Mouse (Mus musculus) limb, embryonic 11.5 days (tissue): ENCODE measurements around the gene Nckap5l. TPM values are rescaled to one million over a fixed set of nuclear protein-coding genes. Genes with fewer than 3 reads are reported as not detected.
A peak's percentile ranks its signal among the peaks of the same experiment; 100 is the strongest.
"Not testable (repeated sequence)": the region's sequence is repeated elsewhere in the genome, so short reads cannot be mapped to it uniquely, and the experiment has no call there.

ENCODE experiments used
- ATAC-seq: fragments of 200-750 bp; cut with Nextera tagmentation; 2 replicates; pipeline ENCODE4 v1.8.0; 2017; ENCODE audit warnings: low read depth; ENCODE audit not compliant: insufficient number of reproducible peaks, low FRiP score, low TSS enrichment
- DNase-seq: peaks from one replicate; pipeline ENCODE4 v3.0.0-alpha.2; 2015; ENCODE audit warnings: low spot score
- H3K27ac ChIP-seq: fragments of 300-500 bp; sonication (generic); replicated peaks from 2 replicates; pipeline ENCODE4 v1.5.1; 2014; ENCODE audit warnings: low read depth, mild to moderate bottlenecking, low read length
- H3K27me3 ChIP-seq: fragments of 300-500 bp; sonication (generic); 2 replicates; pipeline ENCODE4 v1.6.1; 2014; ENCODE audit warnings: mild to moderate bottlenecking, low read length, mixed read lengths; ENCODE audit not compliant: control insufficient read depth, insufficient read depth
- H3K36me3 ChIP-seq: fragments of 300-500 bp; sonication (generic); 2 replicates; pipeline ENCODE4 v1.6.1; 2014; ENCODE audit warnings: mild to moderate bottlenecking, low read length, moderate library complexity, mixed read lengths; ENCODE audit not compliant: control insufficient read depth, insufficient read depth
- H3K4me1 ChIP-seq: fragments of 300-500 bp; sonication (generic); 2 replicates; pipeline ENCODE4 v1.6.1; 2014; ENCODE audit warnings: low read length, mixed read lengths; ENCODE audit not compliant: control insufficient read depth, insufficient read depth
- H3K4me2 ChIP-seq: fragments of 300-500 bp; sonication (generic); 2 replicates; pipeline ENCODE4 v1.6.1; 2014; ENCODE audit warnings: low read depth, mild to moderate bottlenecking, moderate library complexity; ENCODE audit not compliant: severe bottlenecking
- H3K4me3 ChIP-seq: fragments of 300-500 bp; sonication (generic); 2 replicates; pipeline ENCODE4 v1.5.1; 2014; ENCODE audit warnings: low read depth, low read length
- H3K9ac ChIP-seq: fragments of 300-500 bp; sonication (generic); 2 replicates; pipeline ENCODE4 v1.6.1; 2014; ENCODE audit warnings: mild to moderate bottlenecking, low read length
- H3K9me3 ChIP-seq: fragments of 300-500 bp; sonication (generic); 2 replicates; pipeline ENCODE4 v1.6.1; 2016; ENCODE audit warnings: low read length; ENCODE audit not compliant: control insufficient read depth
- WGBS: fragments of 180-500 bp; shearing (Covaris S2); extraction: QIAGEN DNeasy Blood & Tissue Kit; methylation state at CpG from one replicate; pipeline ENCODE4 v1.1.7; 2014; 5-methylcytosine and 5-hydroxymethylcytosine counted together
- polyA plus RNA-seq: library from polyadenylated mRNA; unstranded; fragments of >200 nt; fragmentation: Nextera tagmentation; extraction: Ambion mirVana; gene quantifications from 2 replicates; pipeline ENCODE4 v1.2.1, GENCODE M21; 2014

Gene Nckap5l
- polyA plus RNA-seq, 1 experiment from 2014 or later: 14.2 TPM

DNA sequence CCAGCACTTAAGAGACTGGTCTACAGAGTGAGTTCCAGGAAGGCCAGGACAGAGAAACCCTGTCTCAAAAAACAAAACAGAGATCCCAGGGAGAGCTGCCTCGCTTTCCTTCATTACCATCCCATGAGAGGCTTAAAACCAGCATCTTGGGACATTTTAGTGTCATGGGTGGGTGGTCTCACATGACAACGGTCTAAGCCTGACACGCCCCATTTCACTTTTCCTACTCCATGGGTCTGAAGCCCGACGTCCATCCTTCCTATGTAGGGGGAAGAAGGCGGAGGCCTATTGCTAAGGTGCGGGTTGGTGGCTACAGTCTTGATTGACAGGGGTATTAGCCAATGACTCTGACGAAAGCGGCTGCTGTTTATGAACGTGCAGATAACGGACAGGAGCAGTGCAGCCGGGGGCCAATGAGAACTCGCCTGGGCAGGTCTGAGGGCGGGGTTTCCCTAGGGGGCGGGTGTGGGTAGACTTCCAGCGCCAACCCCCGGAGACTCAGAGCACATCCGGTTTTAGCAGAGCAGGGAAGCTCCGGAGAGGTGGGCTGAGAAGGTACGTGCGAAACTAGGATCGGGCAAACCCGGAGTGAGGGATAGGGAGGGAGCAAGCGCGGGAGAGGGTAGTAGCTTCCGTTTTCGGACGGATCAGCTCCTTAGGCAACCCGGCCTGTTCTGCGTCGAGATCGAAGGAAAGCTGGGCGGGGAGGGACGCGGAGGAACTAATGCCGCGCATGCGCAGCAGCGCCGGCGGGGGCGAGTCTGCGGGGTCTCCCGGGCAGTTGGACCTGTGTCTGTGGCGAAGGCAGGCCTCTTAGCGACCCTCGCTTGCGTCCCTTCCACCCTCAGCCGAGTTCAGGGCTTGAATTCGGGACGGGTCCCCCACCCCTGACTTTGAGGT, 64.8 kb downstream of the Nckap5l start, which contains the start of gene Tmbim6:
Gene Tmbim6 (plus strand): TSS at position 397 of the 900 bp plus-strand sequence.
- ATAC-seq: peak; percentile 99
- Histone ChIP-seq H3K4me3 (peak within 1 kb of the TSS; percentile 75), H3K27ac (peak within 1 kb of the TSS; percentile 63)

DNA sequence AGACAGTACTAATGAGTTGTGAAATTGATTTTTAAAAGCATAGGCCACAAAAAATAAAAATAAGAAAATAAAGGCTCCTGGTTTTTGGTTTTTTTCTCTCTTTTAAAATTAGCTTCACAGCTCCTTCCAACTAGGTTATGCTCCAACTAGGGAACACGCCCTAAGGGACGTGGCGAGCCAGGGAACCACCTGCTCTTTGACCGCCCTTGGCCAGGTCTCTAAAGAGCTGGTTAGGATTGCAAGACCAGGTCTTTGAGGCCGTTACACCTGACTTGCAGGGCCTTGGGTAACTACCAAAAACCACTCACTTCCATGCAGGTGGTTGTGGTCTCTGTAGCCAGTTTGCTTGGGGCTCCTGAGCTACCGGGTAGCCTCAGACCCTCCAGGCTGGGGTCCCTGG, 65.6 kb downstream of the Nckap5l start:
- Histone ChIP-seq H3K4me3 (peak overlapping the region; percentile 75), H3K4me2 (peak overlapping the region; percentile 38), H3K9me3 (no peaks in the 10 kb centered on the region), H3K9ac (no peak overlapping the region), H3K27ac (no peak overlapping the region), H3K36me3 (no peaks in the 10 kb centered on the region), H3K4me1 (peaks cover 20% of the 10 kb centered on the region; the same call in 1 of the 2 replicates), H3K27me3 (no peaks in the 10 kb centered on the region)
- no peak for ATAC-seq
- DNase-seq: no peak
- WGBS: 85% methylated on average over 6 of the region's 6 CpGs

More for the DNA sequence above, 64.8 kb downstream of the Nckap5l start, which contains the start of gene Tmbim6:
- Histone ChIP-seq H3K4me1 (peaks cover 20% of the 10 kb centered on the region; the same call in 1 of the 2 replicates), H3K36me3 (no peaks in the 10 kb centered on the region), H3K9me3 (no peaks in the 10 kb centered on the region), H3K27me3 (no peaks in the 10 kb centered on the region), H3K4me2 (peak within 1 kb of the TSS; percentile 73), H3K9ac (peak within 1 kb of the TSS; percentile 78)
- under 1% methylated on average over 51 of the region's 51 CpGs for WGBS
- peak; percentile 99 for DNase-seq

DNA sequence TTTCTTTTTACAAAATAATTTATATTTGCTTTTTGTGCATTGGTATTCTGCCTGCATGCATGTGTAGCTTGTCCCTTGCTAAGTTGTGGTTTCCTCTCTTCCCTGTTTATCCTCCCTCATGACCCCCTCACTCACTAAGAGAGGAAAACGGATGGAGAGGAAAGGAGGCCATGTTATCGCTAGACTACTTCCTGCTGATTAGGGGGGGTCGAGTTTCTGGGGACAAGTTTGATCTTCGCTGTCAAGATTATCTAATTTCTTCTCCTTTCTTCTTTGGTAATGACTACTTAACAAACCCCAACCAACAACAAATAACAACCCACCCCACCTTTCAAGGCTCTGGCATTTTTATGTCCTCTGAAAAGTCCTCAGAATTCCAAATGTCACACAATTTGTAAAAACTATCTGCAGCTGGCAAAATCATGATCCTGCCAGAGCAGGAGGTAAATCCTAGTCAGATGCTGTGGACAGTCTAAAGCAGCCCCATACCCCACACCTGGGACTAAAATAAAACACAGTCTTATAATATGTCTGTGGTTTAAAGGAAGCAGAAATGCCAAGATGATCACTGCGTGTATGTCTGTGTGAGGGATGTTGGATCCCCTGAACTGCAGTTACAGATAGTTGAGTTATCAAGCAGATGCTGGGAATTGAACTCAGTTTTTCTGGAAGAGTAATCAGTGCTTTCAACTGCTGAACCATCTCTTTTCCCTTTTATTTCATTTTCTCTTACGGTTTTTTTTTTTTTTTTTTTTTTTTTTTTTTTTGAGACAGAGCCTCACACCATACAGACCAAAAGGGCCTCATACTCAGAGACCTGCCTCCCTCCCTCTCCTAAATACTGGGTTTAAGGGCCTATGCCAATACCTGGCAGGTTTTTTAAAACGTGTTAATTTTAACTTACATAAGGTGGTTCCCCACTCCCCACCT, 66.8 kb downstream of the Nckap5l start:
- Histone ChIP-seq H3K9me3 (no peaks in the 10 kb centered on the region), H3K27ac (no peak overlapping the region), H3K9ac (no peak overlapping the region), H3K4me1 (peaks cover 17% of the 10 kb centered on the region; the same call in 1 of the 2 replicates), H3K4me2 (no peak overlapping the region), H3K4me3 (no peak overlapping the region), H3K36me3 (no peaks in the 10 kb centered on the region), H3K27me3 (no peaks in the 10 kb centered on the region)
- ATAC-seq (no peak), DNase-seq (no peak)
- WGBS: 68% methylated on average over 7 of the region's 7 CpGs

DNA sequence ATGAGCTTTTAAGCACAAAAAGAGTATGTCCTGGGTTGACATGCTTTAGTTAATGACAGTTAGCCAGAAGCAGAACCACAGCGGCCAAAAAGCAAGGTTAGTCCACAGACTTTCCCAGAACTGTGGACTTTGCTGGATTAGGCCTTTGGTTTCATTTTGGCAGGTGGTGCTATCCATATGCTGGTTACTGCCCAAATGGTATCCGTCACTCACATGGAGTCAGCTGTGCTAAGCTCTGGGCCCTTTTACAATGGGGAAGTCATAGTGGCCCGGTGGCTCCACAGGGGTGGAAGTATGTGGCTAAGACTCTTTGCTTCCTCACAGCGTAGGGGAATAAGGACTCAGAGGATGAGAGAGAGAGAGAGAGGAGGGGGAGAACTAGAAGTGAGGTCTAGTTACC, 69.6 kb downstream of the Nckap5l start:
- H3K27me3 ChIP-seq: no peaks in the 10 kb centered on the region
- no peak overlapping the region for H3K9ac ChIP-seq
- no peak for DNase-seq
- no peak overlapping the region for H3K4me2 ChIP-seq
- no peak overlapping the region for H3K4me3 ChIP-seq
- 76% methylated on average over 4 of the region's 4 CpGs for WGBS
- no peaks in the 10 kb centered on the region for H3K9me3 ChIP-seq
- ATAC-seq: no peak
- peaks cover 11% of the 10 kb centered on the region; the same call in 1 of the 2 replicates for H3K4me1 ChIP-seq
- H3K27ac ChIP-seq: no peak overlapping the region
- H3K36me3 ChIP-seq: no peaks in the 10 kb centered on the region

DNA sequence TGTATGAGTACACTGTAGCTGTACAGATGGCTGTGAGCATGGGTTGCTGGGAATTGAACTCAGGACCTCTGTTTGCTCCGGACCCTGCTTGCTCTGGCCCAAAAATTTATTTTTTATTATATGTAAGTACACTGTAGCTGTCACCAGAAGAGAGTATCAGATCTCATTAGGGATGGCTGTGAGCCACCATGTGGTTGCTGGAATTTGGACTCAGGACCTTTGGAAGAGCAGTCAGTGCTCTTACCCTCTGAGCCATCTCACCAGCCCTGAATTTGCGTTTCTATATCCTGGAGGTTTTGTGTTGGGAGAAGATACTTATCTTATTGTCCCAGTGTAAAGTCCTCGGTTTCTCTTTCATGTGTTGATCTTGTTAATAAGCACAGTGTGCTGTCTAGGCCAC, 70.8 kb downstream of the Nckap5l start:
- Histone ChIP-seq H3K4me1 (peaks cover 7% of the 10 kb centered on the region; the same call in 1 of the 2 replicates), H3K27me3 (no peaks in the 10 kb centered on the region), H3K36me3 (no peaks in the 10 kb centered on the region), H3K4me3 (no peak overlapping the region), H3K9me3 (no peaks in the 10 kb centered on the region), H3K4me2 (no peak overlapping the region), H3K9ac (no peak overlapping the region), H3K27ac (no peak overlapping the region)
- no peak for ATAC-seq
- DNase-seq: no peak
- WGBS: 79% methylated on average over 3 of the region's 3 CpGs

DNA sequence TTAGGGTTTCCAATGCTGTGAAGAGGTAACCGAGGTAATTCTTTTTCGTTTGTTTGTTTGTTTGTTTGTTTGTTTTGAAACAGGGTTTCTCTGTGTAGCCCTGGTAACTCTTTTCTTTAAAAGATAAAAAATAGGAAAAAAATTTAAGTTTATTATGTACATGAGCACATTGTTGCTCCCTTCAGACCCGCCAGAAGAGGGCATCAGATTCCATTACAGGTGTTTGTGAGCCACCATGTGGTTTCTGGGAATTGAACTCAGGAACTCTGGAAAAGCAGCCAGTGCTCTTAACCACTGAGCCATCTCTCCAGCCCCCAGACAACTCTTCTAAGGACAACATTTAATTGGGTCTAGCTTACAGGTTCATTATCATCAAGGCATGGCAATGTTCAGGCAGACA, 71.4 kb downstream of the Nckap5l start:
- not testable (repeated sequence) for DNase-seq, H3K4me3 ChIP-seq, H3K27me3 ChIP-seq, H3K4me2 ChIP-seq, H3K9ac ChIP-seq, H3K4me1 ChIP-seq, H3K27ac ChIP-seq, ATAC-seq, H3K9me3 ChIP-seq, H3K36me3 ChIP-seq
- WGBS: 77% methylated on average over 3 of the region's 3 CpGs

DNA sequence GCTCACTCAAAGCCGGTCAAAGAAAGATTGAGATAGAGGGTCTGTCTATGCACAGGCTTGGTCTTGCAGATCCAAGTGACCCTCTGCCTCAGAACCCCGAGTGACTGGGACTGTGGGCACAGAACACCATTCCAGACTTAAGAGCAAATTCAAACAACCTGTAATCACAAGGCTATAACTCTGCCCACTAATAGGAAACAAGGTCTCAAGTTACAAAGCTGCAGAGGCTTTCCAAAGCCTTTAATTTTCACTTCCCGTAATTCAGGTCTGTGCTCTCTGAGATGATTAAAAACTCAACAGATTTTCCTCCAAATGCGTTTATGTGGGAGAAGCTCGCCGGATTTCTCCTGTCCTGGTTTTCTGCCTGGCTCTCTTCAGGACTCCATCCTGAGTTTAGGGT, 73.5 kb downstream of the Nckap5l start:
- no peak for ATAC-seq
- peaks cover 7% of the 10 kb centered on the region; the same call in 1 of the 2 replicates for H3K4me1 ChIP-seq
- no peak overlapping the region; the same call in 1 of the 2 replicates for H3K9ac ChIP-seq
- no peaks in the 10 kb centered on the region for H3K27me3 ChIP-seq
- peak overlapping the region; percentile 45; the same call in 1 of the 2 replicates for H3K27ac ChIP-seq
- H3K9me3 ChIP-seq: no peaks in the 10 kb centered on the region
- H3K4me3 ChIP-seq: no peak overlapping the region
- no peaks in the 10 kb centered on the region for H3K36me3 ChIP-seq
- peak; percentile 36 for DNase-seq
- 12% methylated on average over 6 of the region's 6 CpGs for WGBS
- H3K4me2 ChIP-seq: no peak overlapping the region

DNA sequence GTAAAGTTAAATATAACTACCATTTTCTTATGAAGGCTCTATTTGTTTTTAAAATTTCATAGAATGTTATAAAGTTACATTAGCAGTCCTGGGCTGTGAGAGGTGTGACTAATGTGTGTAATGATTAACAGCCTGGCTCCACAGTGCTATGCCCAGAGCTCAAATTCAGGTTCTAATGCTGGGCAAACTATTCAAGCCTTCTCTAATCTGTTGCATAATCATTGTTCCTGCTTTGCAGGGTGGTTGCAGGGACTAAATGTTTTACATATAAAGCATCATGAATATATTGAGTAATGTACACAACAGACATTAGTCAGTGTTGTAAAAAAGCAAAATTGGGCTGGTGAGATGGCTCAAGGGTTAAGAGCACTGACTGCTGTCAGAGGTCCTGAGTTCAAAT, 74.7 kb downstream of the Nckap5l start:
- Histone ChIP-seq H3K9ac (no peak overlapping the region), H3K36me3 (no peaks in the 10 kb centered on the region), H3K27me3 (no peaks in the 10 kb centered on the region), H3K4me1 (peaks cover 7% of the 10 kb centered on the region; the same call in 1 of the 2 replicates), H3K4me3 (no peak overlapping the region), H3K27ac (no peak overlapping the region), H3K9me3 (no peaks in the 10 kb centered on the region), H3K4me2 (no peak overlapping the region)
- DNase-seq (no peak), ATAC-seq (no peak)
